Mouse (Mus musculus) cerebellum, adult 2 months (tissue): ENCODE data around the gene Katna1.

Experiments
- CTCF ChIP-seq: fragments of 200-500 bp; IDR thresholded peaks from 2 replicates; pipeline ENCODE4 v1.5.1; 2011; ENCODE audit warnings: low read depth, mild to moderate bottlenecking, control low read depth, low read length, moderate library complexity, borderline replicate concordance; ENCODE audit not compliant: insufficient read depth
- POLR2A ChIP-seq: fragments of 200-500 bp; IDR thresholded peaks from 2 replicates; pipeline ENCODE4 v1.6.1; 2011; ENCODE audit warnings: low read length, control low read depth, borderline replicate concordance; ENCODE audit not compliant: insufficient read depth

DNA sequence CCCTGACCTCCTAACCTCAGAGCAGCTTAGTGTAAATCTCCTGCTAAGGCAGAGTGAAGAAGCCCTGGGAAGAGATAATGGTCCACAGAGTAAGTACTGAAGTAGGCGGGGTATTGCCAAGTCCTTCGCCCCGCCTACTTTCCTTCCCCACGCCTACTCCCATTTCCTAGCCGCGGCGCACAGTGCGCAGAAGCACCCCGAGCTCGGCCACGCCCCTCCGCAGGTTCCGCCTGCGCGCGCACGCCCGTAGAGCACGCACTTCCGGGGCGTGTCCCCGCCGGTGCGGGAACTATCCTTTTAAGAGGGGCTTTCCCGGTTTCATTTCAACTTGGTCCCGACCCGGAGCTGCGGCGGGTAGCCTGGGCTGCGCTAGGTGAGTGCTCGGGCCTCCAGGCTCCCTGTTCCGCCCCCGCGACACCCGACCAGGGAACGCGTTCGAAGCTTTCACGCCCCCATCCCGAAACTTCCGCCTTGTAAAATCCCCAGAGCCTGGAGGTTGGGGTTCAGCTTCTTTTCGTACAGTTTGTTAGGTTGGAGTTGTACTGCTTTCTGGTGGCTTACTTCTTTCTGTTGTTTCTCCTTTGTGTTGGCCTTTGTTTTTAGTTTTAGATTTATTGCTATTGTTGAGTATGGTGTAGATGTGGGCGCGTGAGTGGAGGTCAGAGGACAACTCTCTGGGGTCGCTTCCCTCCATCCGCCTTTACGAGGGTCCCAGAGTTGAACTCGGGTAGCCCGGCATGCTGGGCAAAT is at the start of gene Katna1:
- TF ChIP-seq CTCF: no peak
- peak; percentile 74; the same call in 1 of the 2 replicates for TF ChIP-seq POLR2A
